Mouse (Mus musculus) thymus, postnatal 36 days (tissue): ENCODE data around the gene Lnx1.

Experiments used
- DNase-seq, 2 experiments: peaks; one replicate each; pipeline ENCODE4 v3.0.0; 2022; ENCODE audit warnings: mixed read lengths in 2 of 2

Gene Lnx1

DNA sequence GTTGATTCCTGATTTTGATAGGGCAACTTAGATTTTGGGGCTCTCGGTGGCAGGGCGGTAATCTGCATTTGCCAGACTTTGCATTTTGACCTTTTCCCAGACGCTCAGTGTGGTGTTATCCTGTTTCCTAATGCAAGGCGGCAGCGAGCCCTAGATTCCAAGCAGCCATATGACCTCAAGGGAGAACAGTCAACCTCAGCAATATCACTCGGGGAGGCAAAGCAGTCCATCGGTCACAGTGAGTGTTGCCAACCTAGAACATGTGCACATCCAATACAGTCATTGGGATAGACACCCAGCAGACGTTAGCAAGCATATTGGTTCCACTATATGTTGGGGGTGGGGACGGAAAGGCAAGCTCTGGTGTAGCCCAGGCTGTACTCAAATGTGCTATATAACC lies 54.5 kb downstream of the Lnx1 start:
- DNase-seq = no peak

GRCm38 (mm10) chr5:74647584-74647984 lies 55.1 kb downstream of the Lnx1 start:
- DNase-seq = no peak

DNA sequence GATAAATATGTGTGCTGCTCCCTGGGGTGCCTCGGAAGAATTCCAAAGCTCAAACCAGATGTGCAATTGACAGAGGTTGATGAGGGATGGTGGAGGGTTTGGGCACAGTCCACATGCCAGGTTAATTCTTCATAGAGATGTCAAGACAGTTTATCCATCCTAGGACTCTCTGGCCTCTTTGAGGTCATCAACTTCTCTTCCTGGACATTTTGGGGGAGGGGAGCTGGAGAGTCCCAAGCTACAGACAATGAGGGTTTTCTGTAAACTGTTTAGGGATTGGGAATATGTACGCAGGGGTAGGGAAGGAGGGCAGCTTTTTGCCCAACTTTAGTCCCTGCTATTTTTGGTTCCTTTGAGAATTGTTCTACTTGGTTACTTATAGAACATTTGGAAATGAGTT lies 60.4 kb downstream of the Lnx1 start:
- no peak for DNase-seq

- DNase-seq = no peak
Observed at GRCm38 (mm10) chr5:74641000-74641399, 61.7 kb downstream of the Lnx1 start.

DNA sequence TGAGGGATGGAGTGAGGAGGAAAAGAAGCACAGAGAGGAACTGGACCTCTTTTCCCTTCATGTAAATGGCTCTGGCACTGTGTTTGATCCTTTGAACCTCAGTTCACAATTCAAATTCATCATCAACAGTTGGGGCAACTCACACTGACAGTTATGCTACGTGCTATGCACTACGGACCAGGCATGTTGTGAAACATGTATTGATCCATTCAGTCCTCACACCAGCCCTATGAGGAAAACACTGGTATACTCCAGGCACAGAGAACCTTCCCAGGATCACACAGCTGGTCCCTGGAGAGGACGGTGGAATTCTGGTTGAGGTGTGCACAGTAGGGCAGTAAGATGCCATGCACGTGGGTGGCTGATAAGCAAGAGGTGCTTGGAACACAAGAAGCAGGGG lies 62.2 kb downstream of the Lnx1 start:
- DNase-seq = no peak

GRCm38 (mm10) chr5:74639516-74639915 lies 63.2 kb downstream of the Lnx1 start:
- no peak for DNase-seq

DNA sequence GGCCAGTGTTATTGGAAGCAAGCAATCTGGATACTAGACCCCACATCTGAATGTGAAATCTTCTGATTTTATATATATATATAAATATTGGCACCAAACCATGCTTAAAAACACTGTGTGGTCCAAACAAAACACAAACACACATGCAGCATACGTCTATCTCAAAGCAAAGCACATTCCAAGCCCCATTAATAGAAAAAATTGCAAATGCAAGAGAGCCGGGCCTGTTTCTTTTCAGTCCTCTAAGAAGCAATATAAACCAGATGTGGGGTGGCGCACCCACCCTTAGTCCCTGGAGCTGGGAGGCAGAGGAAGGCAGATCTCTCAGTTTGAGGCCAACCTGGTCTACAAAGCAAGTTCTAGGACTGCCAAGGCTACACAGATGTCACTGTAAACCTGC lies 68.3 kb downstream of the Lnx1 start:
- DNase-seq = no peak

DNA sequence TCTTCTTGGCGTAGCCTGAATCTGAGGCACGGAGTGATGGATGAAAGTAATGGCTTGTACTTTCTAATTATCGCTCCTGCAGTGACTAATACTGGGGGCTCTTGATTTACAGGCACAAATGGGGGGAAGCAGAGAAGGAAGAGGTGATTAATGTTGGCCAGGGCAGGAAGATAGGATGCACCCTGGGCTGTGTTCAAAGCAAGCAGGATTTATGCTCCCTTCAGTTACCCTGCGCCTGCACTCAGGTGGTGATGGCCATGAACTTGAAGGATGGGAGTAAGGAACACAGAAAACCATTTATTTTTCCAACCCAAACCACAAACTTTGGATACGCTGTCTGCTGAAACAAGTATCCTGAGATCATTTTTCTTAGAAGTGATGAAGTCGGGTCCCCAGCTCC lies 69.3 kb downstream of the Lnx1 start:
- DNase-seq = no peak

DNA sequence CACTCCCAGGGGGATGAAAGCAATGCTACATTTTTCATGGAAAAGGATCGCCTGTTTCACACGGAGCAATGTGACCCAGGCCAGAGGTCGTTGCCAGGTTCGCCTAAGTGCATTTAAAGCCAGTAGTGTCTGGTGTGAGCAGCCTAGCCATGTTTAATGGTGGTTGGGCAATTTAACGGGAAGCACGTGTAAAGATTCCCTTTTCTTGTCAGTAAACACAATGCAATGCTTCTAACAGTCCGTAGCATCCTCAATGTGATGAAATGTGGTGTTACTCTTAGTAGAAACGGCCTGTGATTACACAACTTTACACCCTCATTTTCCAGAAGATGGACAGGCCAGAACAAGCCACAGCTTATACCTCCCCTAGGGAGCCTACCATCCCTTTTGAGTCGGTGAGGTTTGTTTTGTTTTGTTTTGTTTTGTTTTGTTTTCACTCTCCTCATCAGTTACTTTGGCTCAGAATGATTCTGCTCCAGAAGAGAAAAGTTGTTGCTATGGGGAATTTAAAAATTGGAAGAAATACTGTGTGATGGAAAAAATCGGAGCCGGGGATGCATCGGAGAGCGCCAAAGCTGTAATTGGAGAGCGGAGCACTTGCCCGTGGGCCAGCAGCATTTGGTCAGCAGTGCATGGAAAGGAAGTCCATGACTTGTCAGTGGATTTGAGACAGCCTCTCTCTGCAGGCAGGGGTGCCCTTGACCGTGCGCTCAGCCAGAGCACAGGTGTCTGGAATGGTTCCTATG lies 70.2 kb downstream of the Lnx1 start:
- no peak for DNase-seq

DNA sequence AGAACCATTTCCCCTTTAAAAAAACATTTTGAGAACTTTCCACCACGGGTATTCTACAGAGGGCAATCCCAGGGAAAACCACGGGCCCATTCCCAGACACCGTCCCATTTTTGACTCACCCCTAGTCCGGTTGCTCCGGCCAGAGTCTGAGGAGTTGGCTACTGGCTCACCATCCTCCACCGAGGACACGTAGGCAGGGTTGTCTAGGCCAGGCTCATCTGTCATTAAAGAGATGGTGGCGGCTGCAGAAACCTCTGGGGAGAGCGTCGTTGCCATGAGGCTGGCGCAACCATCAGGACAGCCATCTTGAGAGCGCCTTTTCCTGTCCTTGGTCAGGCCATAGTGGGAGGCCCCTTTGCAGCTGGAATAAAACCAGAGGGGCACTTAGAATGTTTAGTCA lies 74.7 kb downstream of the Lnx1 start:
- no peak for DNase-seq

- no peak for DNase-seq
Observed at GRCm38 (mm10) chr5:74624385-74624784, 78.3 kb downstream of the Lnx1 start.

DNA sequence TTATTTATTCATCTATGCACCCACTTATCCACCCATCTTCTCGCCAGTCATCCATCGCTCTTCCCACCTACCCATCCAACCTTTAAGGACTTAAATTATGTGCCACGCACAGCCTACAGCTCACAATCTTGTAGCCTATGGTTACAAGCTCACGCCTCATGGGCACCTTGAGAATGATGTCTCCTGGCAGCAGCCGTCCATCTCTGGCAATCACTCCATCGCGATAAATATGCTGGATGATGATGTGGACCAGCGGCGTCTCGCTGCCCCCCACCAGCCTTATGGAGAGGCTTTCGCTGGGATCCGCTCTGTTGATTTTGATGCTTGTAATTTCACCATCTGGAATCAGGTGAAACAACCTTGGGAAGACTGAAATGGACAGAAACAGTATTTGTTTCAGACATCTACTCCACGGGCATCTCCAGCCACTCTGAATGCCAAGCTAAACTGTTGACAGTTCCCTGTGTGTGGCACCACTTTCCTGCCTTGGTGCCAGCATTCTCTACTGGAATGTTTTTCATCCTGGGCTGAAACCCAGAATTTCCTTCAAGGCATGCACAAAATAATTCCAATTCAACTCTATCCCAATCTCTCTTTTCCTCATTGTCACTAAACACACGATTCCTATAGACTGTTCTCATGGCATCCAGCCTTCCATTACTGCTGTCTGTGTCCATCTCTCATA lies 79.3 kb downstream of the Lnx1 start:
- DNase-seq = no peak

DNA sequence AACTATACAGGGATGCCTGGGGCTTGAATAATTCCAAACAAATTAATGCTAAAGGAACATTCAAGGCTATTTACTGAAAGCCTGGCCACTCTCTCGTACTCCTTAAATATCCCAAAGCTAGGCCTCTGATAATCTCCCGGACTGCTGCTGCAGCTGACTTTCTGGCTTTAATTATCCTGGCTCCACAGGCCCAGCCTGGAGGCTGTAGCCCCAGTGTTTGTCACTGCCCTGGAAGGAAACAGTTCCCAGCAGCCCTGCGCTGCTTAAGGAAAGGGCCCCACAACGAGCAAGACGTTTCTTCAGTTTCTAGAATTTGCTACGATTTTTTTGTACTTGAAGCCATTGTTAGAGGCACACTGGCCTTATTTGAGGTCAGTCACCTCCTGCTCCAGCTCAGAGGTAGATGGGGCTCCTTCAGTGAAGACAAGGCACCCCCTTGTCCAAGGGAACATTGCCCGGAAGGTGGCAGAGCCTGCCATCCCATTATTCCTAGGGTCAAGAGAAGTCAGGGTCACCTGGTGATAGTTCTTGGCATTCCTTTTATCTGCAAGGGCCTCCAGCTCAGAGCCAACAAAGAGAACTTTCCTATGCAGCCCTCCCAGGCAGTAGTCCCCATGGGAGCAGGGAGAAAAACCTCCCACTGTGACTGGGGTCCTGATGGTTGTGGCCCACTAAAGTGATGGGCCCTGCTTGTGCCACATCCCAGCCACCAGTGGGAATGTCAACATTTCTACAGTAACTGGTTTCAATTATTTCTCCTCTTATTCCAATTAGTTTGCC lies 80.8 kb downstream of the Lnx1 start:
- no peak for DNase-seq

- no peak for DNase-seq
Observed at GRCm38 (mm10) chr5:74618573-74619059, 84.1 kb downstream of the Lnx1 start.

- no peak for DNase-seq
Observed at GRCm38 (mm10) chr5:74617816-74618572, 84.7 kb downstream of the Lnx1 start.

DNA sequence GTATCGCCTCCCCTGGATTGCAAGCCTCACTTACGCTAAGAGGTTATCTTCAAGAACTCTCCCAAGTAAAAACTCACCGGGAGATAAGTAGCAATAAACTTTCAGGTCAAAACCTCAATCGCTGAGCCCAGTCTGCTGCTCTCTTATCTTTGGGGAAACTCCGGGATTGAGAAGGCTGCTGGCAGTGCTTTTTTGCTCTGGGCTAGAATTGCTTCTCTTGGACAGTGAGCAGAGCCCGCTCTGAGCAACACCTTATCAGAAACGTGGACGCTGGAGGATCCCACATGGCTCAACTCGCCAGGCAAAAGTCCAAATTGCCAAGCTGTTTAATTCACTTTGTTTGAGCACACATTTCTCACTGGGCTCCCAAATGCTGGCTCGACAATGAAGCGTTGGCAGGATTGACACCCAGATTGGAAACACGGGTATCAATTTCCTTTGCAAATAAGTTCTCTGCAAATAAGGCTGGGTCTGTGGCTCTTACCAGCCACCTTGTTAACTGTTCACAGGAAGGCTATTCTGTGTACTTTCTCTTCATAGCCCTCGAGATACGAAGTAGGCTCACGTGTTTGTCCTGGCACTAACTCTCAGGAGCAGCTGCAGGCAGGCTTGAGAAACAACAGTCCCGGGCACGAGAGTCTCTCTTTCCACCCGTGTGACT lies 89.1 kb downstream of the Lnx1 start:
- no peak for DNase-seq

- no peak for DNase-seq
Observed at GRCm38 (mm10) chr5:74612713-74613112, 90.0 kb downstream of the Lnx1 start.

GRCm38 (mm10) chr5:74610511-74610910 lies 92.2 kb downstream of the Lnx1 start:
- no peak for DNase-seq

- no peak for DNase-seq
Observed at GRCm38 (mm10) chr5:74606213-74606612, 96.5 kb downstream of the Lnx1 start.

DNA sequence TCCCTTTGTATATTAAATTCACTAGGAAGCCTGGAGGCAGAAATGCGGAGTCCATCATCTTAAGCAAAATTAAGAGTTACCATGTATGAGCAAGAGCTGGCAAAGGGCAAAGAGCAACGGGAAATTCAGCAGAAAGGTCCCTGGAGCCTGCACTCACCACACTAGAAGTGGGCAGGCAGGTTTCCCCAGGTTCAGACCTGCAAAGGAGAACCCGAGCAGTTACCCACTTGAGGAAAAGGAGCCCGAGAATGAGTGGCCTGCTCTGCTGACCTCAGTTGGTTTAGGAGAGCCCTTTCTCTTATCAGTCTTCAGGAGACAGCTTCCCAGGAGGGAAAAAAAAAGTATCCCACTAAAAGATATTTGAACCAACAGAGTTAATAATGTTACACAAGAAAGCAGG lies 99.4 kb downstream of the Lnx1 start:
- DNase-seq = no peak

- DNase-seq = no peak
Observed at GRCm38 (mm10) chr5:74602371-74602770, 100.3 kb downstream of the Lnx1 start.

GRCm38 (mm10) chr5:74601965-74602364 lies 100.7 kb downstream of the Lnx1 start:
- DNase-seq = no peak
